Mouse (Mus musculus) heart, postnatal 14 days (tissue): ENCODE measurements at regions not wholly inside any gene's neighbourhood (a gene's known extent, or its start where the extent isn't known, plus 50 kb on each side); places are given as distances from the start of the nearest gene placed in this dataset.

Experiments
- DNase-seq, 2 experiments: peaks; one replicate each; pipeline ENCODE4 v3.0.0; 2021 to 2022
- intact Hi-C: fragments of 180-260 bp; cut with DNase I; formaldehyde crosslinking; loops from one replicate; pipeline ENCODE4 v1.15.1; 2025

DNA sequence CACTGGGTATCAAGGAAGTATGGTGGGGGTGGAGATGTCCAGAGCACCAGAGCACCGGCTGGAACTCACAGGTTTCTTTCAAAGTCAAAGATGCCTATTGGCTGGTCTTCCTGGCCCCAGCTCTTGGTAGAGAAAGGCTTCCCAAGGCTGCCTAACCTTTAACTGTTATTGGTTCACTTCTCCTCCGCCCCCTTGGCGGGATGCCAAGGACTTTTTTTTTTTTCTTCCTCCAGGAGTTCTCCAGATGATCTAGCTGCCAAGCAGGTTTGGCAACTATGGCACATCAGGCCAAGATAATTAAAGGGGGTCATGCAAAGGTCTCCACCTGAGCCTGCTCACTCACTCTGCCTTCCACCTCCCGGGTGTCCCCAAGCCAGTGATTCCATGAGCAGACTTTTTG lies 67.5 kb downstream of the Sc5d start:
- DNase-seq = peak; percentile 33 to 50
- intact Hi-C loops = no loop called here

DNA sequence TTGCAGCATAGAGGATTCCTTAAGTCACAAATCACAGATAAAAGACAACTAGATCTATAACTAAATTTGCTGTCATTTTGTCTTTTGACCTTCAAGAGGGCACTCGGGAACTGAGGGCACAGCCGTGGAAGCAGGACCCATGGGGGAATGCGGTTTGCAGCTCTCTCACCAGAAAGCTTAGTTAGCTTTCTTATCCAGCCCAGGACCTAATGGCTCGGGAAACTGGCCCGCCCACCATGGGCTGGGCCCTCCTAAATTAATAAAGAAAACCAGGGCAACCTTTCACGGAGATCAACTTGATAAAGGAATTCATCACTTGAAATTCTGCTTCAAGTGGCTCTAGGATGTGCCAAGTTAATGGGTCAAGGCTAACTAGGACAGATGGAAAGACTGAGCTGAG lies 67.9 kb downstream of the Sc5d start:
- intact Hi-C loops = no loop called here
- DNase-seq = no peak

DNA sequence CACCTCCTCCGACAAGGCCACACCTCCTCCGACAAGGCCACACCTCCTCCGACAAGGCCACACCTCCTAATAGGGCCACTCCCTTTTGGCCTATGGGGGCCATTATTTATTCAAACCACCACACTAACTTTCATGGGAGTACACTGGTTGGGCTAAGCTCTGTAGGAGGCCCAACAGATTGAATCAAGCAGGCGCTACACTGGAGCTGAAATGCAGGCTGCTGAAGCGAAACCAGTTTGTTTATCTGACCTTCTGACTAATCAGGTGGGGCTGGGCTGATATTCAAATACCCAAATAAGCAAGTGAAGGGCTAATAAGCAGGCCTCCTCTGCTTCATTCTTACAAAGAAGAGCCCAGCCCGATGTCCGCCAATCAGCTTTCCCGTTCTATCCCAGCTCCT lies 68.4 kb downstream of the Sc5d start:
- DNase-seq = no peak
- intact Hi-C loops = no loop called here

DNA sequence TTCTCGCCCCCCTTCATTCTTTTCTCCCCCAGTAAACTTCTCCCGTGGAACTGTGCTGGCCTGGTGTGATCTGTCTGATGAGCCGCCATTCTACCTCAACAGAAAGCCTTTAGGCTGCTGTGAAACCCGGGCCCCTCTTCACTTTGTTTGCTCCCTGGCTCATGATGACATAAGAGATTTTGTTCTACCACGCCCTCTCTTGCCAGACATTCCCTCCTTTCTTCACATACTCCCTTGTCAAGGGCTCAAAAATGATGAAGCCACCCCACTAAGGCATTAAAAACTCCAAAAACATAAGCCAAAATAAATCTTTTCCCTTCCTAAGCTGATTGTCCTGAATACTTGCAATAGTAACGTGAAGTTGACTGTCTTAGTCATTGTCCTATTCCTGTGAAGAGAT lies 69.1 kb downstream of the Sc5d start:
- intact Hi-C loops = no loop called here
- no peak for DNase-seq

DNA sequence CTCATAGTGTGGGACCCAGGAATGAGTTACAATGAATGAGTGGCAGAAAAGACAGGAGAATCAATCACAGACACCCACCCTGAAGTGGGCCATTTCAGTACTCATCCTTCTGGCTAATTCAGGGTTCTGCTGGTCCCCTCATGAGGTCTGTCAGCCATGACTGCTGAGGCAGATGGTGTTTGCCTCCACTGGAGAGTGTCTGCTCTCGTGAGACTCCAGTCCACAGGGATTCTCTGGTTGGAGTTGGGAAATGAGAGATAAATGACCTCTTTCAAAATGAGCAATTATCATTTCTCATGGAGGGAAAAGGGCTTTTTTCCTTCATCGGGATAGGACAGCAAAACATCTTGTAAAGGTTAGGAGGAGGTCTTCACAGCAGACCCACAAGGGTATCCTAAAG lies 69.9 kb downstream of the Sc5d start:
- intact Hi-C loops = no loop called here
- no peak for DNase-seq

DNA sequence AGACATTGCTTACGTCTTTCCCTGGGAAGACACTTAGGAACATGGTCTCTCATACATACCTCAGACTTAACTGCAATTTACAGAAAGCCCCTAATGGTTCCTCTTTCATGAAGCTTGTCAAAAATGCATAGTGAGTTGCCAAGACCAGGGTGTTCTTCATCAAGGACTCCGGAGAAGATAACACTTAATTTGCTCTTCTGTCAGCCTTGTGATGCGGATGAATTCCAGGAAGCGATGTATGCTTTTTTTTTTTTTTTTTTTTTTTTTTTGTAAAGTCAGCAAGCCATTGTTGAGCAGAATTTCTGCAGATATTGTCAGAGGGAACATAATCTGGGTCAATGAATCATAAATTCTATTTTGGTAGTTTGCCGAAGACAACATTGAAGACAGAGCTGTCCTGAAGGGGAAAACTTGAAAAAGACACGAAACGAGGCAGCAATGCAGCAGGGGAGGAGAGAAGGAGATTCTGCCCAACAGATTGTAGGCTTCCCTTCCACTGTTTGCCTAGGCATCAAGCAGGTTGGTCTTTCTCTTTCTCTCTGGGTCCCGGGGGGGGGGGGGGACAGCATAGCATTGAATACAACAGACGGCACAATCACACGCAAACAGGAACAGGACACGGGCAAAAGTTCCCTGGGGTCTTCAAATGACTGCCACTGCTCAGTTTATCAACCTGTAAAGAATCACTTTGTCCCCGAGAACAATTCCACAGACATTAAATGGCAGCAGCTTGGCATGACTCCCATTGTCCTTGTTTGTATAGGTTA lies 69.1 kb upstream of the Sorl1 start:
- intact Hi-C loops = no loop called here
- no peak for DNase-seq

DNA sequence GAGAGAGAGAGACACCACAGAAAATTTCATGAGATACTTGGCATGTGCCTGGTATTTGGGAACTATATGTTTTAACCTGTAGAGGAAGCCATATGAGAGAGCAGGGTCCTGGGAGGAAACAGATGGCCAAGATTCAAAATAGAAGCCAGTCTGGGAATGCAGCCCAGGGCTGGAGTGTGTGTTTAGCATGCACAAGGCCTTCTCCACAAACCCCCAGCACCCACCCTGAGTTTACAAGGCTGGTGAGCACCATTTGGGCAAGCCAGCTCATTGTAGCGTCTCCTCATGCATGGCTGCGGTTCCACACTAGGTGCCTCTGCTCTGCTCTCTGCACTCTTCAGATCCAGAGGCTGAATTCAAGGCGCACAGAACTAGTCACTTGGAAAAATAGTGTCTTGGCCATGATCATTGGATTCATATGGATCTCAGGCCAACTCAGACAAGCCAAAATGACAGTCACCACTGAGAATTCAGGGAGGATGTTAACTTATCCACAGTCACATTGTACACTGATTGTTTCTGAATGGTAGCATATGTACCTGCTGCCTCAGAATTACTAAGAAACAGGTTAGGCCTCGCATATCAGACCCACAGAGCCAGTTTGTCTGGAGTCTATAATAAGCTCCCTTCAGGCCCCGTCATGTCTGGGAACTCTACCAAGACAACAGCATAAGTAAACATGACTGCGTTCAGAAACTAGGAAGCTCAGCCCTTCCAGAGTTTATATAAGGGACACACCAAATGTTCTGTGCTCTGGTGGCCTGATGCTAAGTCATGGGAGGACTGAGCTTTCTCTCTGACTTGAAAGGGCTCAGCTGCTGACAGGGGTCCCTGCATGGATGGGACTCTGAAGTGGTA lies 63.5 kb upstream of the Sorl1 start:
- DNase-seq = peak in 1 of 2 experiments; percentile 62
- intact Hi-C loops = no loop called here

DNA sequence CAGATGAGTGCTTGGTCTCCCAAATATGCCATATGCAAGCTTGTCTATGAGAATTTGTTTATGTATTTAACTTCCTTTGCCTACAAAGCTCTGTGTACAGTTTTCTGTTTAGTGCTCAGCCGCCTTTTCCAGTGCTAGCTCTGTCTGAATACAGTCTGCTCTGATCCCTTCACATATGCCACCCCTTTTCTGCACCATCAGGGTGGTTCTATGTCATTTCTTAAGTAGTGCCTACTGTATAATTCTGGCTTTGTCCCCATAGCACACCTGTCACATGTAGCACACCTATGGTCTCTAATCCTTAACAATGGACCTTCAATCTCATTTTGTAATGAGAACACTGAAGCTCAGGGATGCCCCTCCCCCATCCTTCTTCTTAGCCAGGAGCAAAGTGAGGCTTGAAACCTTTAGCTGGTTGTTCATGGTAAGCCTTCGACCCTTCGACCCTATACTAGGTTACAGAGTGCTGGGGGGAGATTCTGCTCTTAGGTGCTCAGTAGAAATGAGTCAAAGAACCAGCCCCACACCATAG lies 60.1 kb upstream of the Sorl1 start:
- intact Hi-C loops = no loop called here
- DNase-seq = no peak

DNA sequence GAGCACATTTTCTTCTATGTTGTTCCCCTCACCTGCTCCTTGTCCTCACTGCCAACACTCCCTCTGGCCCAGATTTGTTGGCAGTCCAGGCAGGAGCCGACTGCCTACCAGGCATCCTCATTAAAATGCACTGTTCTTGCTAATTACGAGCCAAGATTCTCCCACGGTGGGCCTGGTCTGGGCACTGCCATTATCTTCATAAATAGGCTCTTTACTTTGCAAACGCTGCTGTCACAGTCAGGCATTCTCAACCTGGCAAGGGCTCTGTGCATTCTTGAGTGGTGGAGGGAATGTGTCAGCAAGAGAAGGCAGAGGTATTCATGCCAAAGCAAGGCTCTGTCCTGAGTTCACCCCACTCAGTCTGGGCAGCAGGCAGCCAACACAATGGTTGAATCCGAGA lies 59.4 kb upstream of the Sorl1 start:
- intact Hi-C loops = no loop called here
- peak; percentile 46 to 71 for DNase-seq

DNA sequence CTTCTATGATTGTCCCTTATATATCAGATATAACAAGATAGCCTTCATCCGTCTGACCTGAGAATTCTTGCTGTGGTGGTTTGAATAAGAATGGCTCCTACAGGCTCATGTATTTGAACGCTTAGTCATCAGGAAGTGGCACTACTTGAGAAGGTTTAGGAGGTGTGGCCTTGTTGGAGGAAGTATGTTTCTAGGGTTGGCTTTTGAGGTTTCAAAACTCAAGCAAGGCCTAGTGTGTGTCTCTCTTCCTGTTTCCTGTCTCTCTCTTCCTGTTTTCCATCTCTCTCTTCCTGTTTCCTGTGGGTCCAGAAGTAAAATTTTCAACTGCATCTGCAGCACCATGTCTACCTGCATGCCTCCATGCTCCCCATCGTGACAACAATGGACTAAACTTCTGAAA lies 58.3 kb upstream of the Sorl1 start:
- DNase-seq = no peak
- intact Hi-C loops = no loop called here

DNA sequence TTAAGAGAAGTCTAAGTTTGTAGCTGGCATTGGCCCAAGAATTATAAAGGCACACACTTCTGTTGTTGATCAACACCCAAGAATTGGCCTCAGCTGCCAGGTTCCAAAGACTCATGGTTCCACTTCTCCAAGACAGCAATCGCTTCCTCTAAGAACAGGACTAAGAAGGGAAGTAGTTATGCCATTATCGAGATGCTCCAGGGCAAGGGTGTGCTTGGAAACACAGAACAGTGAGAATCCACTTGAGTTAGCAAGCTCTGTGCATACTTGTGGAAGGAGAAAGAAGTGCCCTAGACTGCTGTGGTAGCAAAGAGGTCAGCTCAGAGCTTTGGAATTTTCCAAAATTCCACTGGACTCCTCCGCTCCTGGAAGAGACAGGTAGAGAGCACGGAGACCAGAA lies 56.1 kb upstream of the Sorl1 start:
- DNase-seq = no peak
- intact Hi-C loops = no loop called here

DNA sequence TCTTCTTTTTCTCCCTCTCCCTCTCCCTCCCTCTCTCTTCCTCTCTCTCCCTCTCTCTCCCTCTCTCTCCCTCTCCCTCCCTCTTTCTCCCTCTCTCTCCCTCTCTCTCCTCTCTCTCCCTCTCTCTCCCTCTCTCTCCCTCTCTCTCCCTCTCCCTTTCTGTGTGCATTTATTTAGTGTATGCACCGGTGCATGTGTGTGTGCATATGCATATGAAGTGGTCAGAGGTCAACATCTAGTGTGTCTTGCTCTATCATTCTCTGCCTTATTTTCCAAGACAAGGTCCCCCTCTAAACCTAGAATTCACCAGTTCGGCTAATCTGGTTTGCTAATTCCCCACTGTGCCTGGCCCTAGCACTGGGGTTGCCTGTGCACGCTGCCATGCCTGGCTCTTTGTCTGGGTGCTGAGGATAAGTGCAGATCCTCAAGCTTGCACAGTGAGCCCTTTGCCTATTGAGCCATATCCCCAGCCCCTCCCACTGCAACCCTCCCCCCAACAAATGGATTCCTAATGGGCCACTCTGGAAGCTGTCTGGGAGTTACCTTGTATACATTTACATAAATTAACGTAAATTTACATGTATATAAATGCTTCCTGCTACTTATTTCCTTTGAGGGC lies 54.8 kb upstream of the Sorl1 start:
- intact Hi-C loops = no loop called here
- no peak for DNase-seq

DNA sequence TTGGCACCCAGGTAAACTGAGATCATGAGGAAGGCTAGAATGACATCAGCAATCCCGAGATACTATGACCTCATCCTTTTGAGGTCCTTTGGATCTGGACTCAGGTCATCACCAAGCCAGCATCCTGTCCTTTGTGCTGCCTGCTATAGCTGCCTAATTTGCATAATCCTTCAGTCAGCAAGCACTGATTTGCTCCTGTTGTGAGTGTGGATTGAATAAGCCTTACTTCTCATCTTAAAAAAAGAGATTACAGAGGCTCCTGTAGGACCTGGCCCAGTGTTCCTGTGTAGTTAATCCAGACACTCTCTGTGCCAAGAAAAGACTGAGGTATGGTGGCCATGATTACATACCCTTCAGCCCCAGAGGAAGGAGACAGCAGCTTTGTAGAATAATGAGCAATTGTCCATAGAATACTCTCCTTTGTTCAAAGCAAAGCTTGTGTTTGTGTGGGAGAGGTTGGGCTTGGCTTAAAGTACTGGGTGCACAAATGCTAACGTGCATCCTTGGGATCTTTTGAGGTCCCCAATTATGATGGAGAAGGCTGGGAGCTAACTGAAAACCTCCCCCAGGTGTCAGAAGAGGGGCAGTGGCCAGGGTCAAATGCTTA lies 50.4 kb upstream of the Sorl1 start:
- no peak for DNase-seq
- intact Hi-C loops = no loop called here
